Comparison of ENCODE assay signal across 23 mouse cellular contexts in genomic region chr2:69148691-69149090, GRCm38 (mm10). TPM values are rescaled to one million over a fixed set of nuclear protein-coding genes. Genes with fewer than 3 reads are reported as not detected.
A peak's percentile ranks its signal among the peaks of the same experiment; 100 is the strongest.
DNase-seq lines count a peak whose midpoint lies in the region; ATAC-seq lines count a peak whose summit lies in the region.
"Had no signal": no experiment of that assay in that cellular context is flagged by ENCODE, and none has a peak within 500 bp of the region (broad histone marks: within the 10 kb centered on the region; RNA-seq: fewer than 3 reads in every experiment).

No protein-coding gene starts in this region.

- ATAC-seq in kidney, embryonic 15.5 days (replicated peaks; ENCODE audit: low FRiP score) = no peak
- 0 out of 2 replicates have a peak, but pooled peaks have one; percentile 14 for ATAC-seq in limb, embryonic 15.5 days (ENCODE audit: insufficient number of reproducible peaks, low FRiP score, low TSS enrichment, low read depth)
- ATAC-seq: activated CD4-positive, CD25-positive, alpha-beta regulatory T cell, adult 4 months; CD4-positive, CD25-positive, alpha-beta regulatory T cell, adult 4 months; forebrain, embryonic 13.5 days; forebrain, postnatal 0 days; Patski had no signal

- H3K4me3 ChIP-seq in kidney, embryonic 15.5 days (replicated peaks) = no peak overlapping the region
- no peak overlapping the region for H3K4me3 ChIP-seq in limb, embryonic 15.5 days
- H3K4me3 ChIP-seq in limb, embryonic 10.5 days = no peak overlapping the region
- H3K4me3 ChIP-seq: embryonic facial prominence, embryonic 10.5 days; forebrain, embryonic 13.5 days; heart, embryonic 12.5 days; hindbrain, embryonic 10.5 days had no signal

- H3K9me3 ChIP-seq in kidney, embryonic 15.5 days (replicated peaks) = no peaks in the 10 kb centered on the region
- H3K9me3 ChIP-seq in limb, embryonic 15.5 days = no peaks in the 10 kb centered on the region
- no peaks in the 10 kb centered on the region for H3K9me3 ChIP-seq in limb, embryonic 10.5 days (replicated peaks)
- H3K9me3 ChIP-seq: embryonic facial prominence, embryonic 10.5 days; forebrain, embryonic 13.5 days; heart, embryonic 12.5 days; hindbrain, embryonic 10.5 days had no signal

- no peak overlapping the region for H3K27ac ChIP-seq in kidney, embryonic 15.5 days
- H3K27ac ChIP-seq in limb, embryonic 15.5 days = no peak overlapping the region
- no peak overlapping the region for H3K27ac ChIP-seq in limb, embryonic 10.5 days
- H3K27ac ChIP-seq: embryonic facial prominence, embryonic 10.5 days; forebrain, embryonic 13.5 days; hindbrain, embryonic 10.5 days; hindbrain, embryonic 14.5 days had no signal

- no peaks in the 10 kb centered on the region for H3K27me3 ChIP-seq in kidney, embryonic 15.5 days
- no peaks in the 10 kb centered on the region for H3K27me3 ChIP-seq in limb, embryonic 15.5 days
- H3K27me3 ChIP-seq in limb, embryonic 10.5 days (ENCODE audit: low read depth, poor library complexity, severe bottlenecking) = no peaks in the 10 kb centered on the region
- H3K27me3 ChIP-seq: forebrain, embryonic 13.5 days; heart, embryonic 12.5 days; Patski had no signal

- peak; percentile 19 for DNase-seq in kidney, adult 9 months
- DNase-seq in limb, embryonic 10.5 days (ENCODE audit: low spot score) = no peak
- DNase-seq in NIH3T3 (ENCODE audit: low read depth) = peak; percentile 18
- peak; percentile 71 for DNase-seq in adrenal gland, postnatal 14 days
- no peak for DNase-seq in spleen, postnatal 10 days (ENCODE audit: low spot score in 2 of 2)
- DNase-seq in gastrocnemius, postnatal 4 days (ENCODE audit: low spot score in 2 of 2) = no peak
- DNase-seq: B cell, adult 2 months; cerebellum, adult 18-20 months; cerebellum, adult 9-11 months; cerebellum, postnatal 36 days; forebrain, postnatal 0 days; gastrocnemius, postnatal 14 days had no signal

- H3K36me3 ChIP-seq in kidney, embryonic 15.5 days = no peaks in the 10 kb centered on the region
- no peaks in the 10 kb centered on the region for H3K36me3 ChIP-seq in limb, embryonic 15.5 days
- no peaks in the 10 kb centered on the region for H3K36me3 ChIP-seq in limb, embryonic 10.5 days
- H3K36me3 ChIP-seq: embryonic facial prominence, embryonic 10.5 days; heart, embryonic 12.5 days; hindbrain, embryonic 10.5 days had no signal

- H3K4me1 ChIP-seq in kidney, embryonic 15.5 days = peaks cover 8% of the 10 kb centered on the region; the same call in 1 of the 2 replicates
- H3K4me1 ChIP-seq in limb, embryonic 15.5 days = no peaks in the 10 kb centered on the region
- H3K4me1 ChIP-seq in limb, embryonic 10.5 days = no peaks in the 10 kb centered on the region
- H3K4me1 ChIP-seq: embryonic facial prominence, embryonic 10.5 days; forebrain, embryonic 13.5 days; heart, embryonic 12.5 days had no signal

- H3K9ac ChIP-seq in kidney, embryonic 15.5 days = no peak overlapping the region
- no peak overlapping the region for H3K9ac ChIP-seq in limb, embryonic 15.5 days
- H3K9ac ChIP-seq: forebrain, embryonic 13.5 days; forebrain, postnatal 0 days; heart, embryonic 12.5 days; hindbrain, embryonic 14.5 days had no signal

- WGBS in kidney, embryonic 15.5 days = 54% methylated on average over 3 of the region's 3 CpGs
- WGBS in limb, embryonic 15.5 days = 57% methylated on average over 3 of the region's 3 CpGs
- 85% methylated on average over 3 of the region's 3 CpGs for WGBS in limb, embryonic 10.5 days

- no peak overlapping the region for H3K4me2 ChIP-seq in kidney, embryonic 15.5 days
- no peak overlapping the region for H3K4me2 ChIP-seq in limb, embryonic 15.5 days
- H3K4me2 ChIP-seq: forebrain, embryonic 13.5 days; heart, embryonic 12.5 days; hindbrain, embryonic 14.5 days had no signal

RNA-seq across cellular contexts. Expression of gene Nostrin, which starts 13.1 kb away (rescaled TPM):
- 6.4 and 7.5 TPM in 2 replicates for polyA plus RNA-seq in kidney, embryonic 15.5 days (2015; fragmentation: Nextera tagmentation; extraction: Ambion mirVana)
- polyA plus RNA-seq in limb, embryonic 15.5 days (2015; fragmentation: Nextera tagmentation; extraction: Ambion mirVana) = 1.0 and 1.7 TPM in 2 replicates
- polyA plus RNA-seq in limb, embryonic 10.5 days (2016; fragmentation: Nextera tagmentation; extraction: Ambion mirVana) = 0.98 and 1.4 TPM in 2 replicates
- 10.5 and 11.4 TPM in 2 replicates for total RNA-seq in adrenal gland, postnatal 14 days (2021)
- 1 to 10 TPM; 2.7 to 3.0 TPM for total RNA-seq in gastrocnemius, postnatal 4 days (2021)
- total RNA-seq: MEL had no signal

RNA-seq across cellular contexts. Expression of gene Spc25, which starts 57.3 kb away (rescaled TPM):
- 240 TPM in 2 replicates for polyA plus RNA-seq in kidney, embryonic 15.5 days (2015; fragmentation: Nextera tagmentation; extraction: Ambion mirVana)
- polyA plus RNA-seq in limb, embryonic 15.5 days (2015; fragmentation: Nextera tagmentation; extraction: Ambion mirVana) = 132 TPM in 2 replicates
- 173 and 207 TPM in 2 replicates for polyA plus RNA-seq in limb, embryonic 10.5 days (2016; fragmentation: Nextera tagmentation; extraction: Ambion mirVana)
- total RNA-seq in adrenal gland, postnatal 14 days (2021) = 12.3 and 15.6 TPM in 2 replicates
- 10 to 100 TPM; 15.3 to 16.9 TPM for total RNA-seq in gastrocnemius, postnatal 4 days (2021)

Comparison
In these comparisons a context has a peak if more than half of its experiments do, and no peak if none do; other contexts are left out.
1. DNase-seq: peak in kidney, adult 9 months (single experiment), NIH3T3 (single experiment) and adrenal gland, postnatal 14 days (single experiment); none in limb, embryonic 10.5 days (single experiment), spleen, postnatal 10 days (0 of 2) and gastrocnemius, postnatal 4 days (0 of 2).